Mouse (Mus musculus) lung, adult 2 months (tissue): ENCODE measurements around the gene Pdzph1.

ENCODE experiments used
- CTCF ChIP-seq: fragments of 200-500 bp; IDR thresholded peaks from 2 replicates; pipeline ENCODE4 v1.5.1; 2011; ENCODE audit warnings: mild to moderate bottlenecking, low read length, control low read depth; ENCODE audit not compliant: insufficient read depth
- POLR2A ChIP-seq: fragments of 200-500 bp; IDR thresholded peaks from 2 replicates; pipeline ENCODE4 v1.6.1; 2011; ENCODE audit warnings: low read depth, mild to moderate bottlenecking, control low read depth, low read length, borderline replicate concordance; ENCODE audit errors: extremely low read depth

DNA sequence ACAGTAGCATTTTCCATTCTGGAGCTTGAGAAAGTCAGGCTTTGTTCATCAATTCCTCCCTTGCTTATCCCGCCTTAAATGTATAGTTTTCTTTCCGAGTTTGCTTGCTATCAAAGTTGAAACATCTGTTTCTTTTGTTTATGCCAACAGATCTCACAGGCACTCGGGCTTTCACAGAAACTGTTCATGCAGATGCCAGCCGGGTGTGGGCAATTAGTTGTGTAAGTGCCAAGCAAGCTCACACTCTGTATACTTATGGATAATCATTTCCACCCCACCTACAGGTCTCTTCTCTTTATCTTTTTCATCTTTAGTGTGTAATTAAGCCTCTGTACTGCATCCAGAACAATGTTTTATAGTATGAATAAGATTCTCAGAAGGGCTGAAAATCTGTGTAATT, 53.6 kb downstream of the Pdzph1 start:
- TF ChIP-seq POLR2A (no peak), CTCF (no peak)
